Mouse (Mus musculus) left cerebral cortex, adult 2 months (tissue): Measurements from ENCODE around the gene Fxr1. TPM values are rescaled to one million over a fixed set of nuclear protein-coding genes. Genes with fewer than 3 reads are reported as not detected.

Experiments used
- DNase-seq, 2 experiments: peaks; one replicate each; pipeline ENCODE4 v3.0.0; 2021 to 2022; ENCODE audit warnings: low spot score in 2 of 2, mixed read lengths in 1 of 2; ENCODE audit errors: extremely low spot score in 1 of 2
- H3K27ac ChIP-seq: fragments of 200-600 bp; 2 replicates; pipeline ENCODE4 v1.8.1; 2022
- H3K4me3 ChIP-seq: fragments of 200-600 bp; 2 replicates; pipeline ENCODE4 v1.8.1; 2022
- CTCF ChIP-seq: fragments of 200-600 bp; IDR thresholded peaks from 2 replicates; pipeline ENCODE4 v1.8.1; 2022; ENCODE audit warnings: antibody characterized with exemption, mild to moderate bottlenecking, moderate library complexity
- intact Hi-C: fragments of 180-260 bp; cut with DNase I; formaldehyde crosslinking; loops from one replicate; pipeline ENCODE4 v1.15.1; 2025
- total RNA-seq, 2 experiments: library from RNA; stranded (reverse); gene quantifications; 2 replicates each; pipeline ENCODE4 v1.2.3; 2021

Gene Fxr1
- total RNA-seq, 2 experiments from 2014 or later: 73.3 to 77.4 TPM

- no peak for TF ChIP-seq CTCF
- Histone ChIP-seq H3K27ac (no peak overlapping the region), H3K4me3 (no peak overlapping the region)
- intact Hi-C loops: no loop called here
- no peak for DNase-seq
Observed at GRCm38 (mm10) chr3:34119869-34120268, 100.1 kb downstream of the Fxr1 start.

Other genes with a start within 250 kb of the Fxr1 start
- 10 to 100 TPM; 87.3 to 91.6 TPM for gene Ttc14, start 220.1 kb upstream of the Fxr1 start, total RNA-seq
- gene Ccdc39, start 175.6 kb upstream of the Fxr1 start, total RNA-seq: 10 to 100 TPM; 27.4 to 28.1 TPM
- 10 to 100 TPM; 39.9 to 48.8 TPM for gene Dnajc19, start 61.4 kb downstream of the Fxr1 start, total RNA-seq